Mouse (Mus musculus) forebrain, embryonic 16.5 days (tissue): ENCODE measurements around the gene Fam20c. TPM values are rescaled to one million over a fixed set of nuclear protein-coding genes. Genes with fewer than 3 reads are reported as not detected.
A peak's percentile ranks its signal among the peaks of the same experiment; 100 is the strongest.

Experiments
- ATAC-seq: fragments of 200-750 bp; cut with Nextera tagmentation; 2 replicates; pipeline ENCODE4 v1.8.0; 2017; ENCODE audit warnings: mild to moderate bottlenecking, moderate library complexity
- H3K27ac ChIP-seq: fragments of 300-500 bp; sonication (generic); 2 replicates; pipeline ENCODE4 v1.5.1; 2014; ENCODE audit warnings: low read length, control low read depth
- H3K27me3 ChIP-seq: fragments of 300-500 bp; sonication (generic); replicated peaks from 2 replicates; pipeline ENCODE4 v1.6.1; 2014; ENCODE audit warnings: low read length; ENCODE audit not compliant: control insufficient read depth, insufficient read depth
- H3K36me3 ChIP-seq: fragments of 300-500 bp; sonication (generic); 2 replicates; pipeline ENCODE4 v1.6.1; 2014; ENCODE audit not compliant: control insufficient read depth, insufficient read depth
- H3K4me1 ChIP-seq: fragments of 300-500 bp; sonication (generic); replicated peaks from 2 replicates; pipeline ENCODE4 v1.6.1; 2014; ENCODE audit warnings: low read length; ENCODE audit not compliant: control insufficient read depth, insufficient read depth
- H3K4me2 ChIP-seq: fragments of 300-500 bp; sonication (generic); 2 replicates; pipeline ENCODE4 v1.6.1; 2014; ENCODE audit warnings: mild to moderate bottlenecking, low read length, control low read depth
- H3K4me3 ChIP-seq: fragments of 300-500 bp; sonication (generic); replicated peaks from 2 replicates; pipeline ENCODE4 v1.5.1; 2014; ENCODE audit warnings: mild to moderate bottlenecking, low read length, control low read depth
- H3K9ac ChIP-seq: fragments of 300-500 bp; sonication (generic); replicated peaks from 2 replicates; pipeline ENCODE4 v1.6.1; 2014; ENCODE audit warnings: low read depth, low read length, control low read depth
- H3K9me3 ChIP-seq: fragments of 300-500 bp; sonication (generic); 2 replicates; pipeline ENCODE4 v1.6.1; 2016; ENCODE audit warnings: low read length; ENCODE audit not compliant: control insufficient read depth
- WGBS: fragments of 180-500 bp; shearing (Covaris S2); extraction: QIAGEN DNeasy Blood & Tissue Kit; methylation state at CpG from one replicate; pipeline ENCODE4 v1.1.7; 2014; 5-methylcytosine and 5-hydroxymethylcytosine counted together
- polyA plus RNA-seq: library from polyadenylated mRNA; unstranded; fragments of >200 nt; fragmentation: Nextera tagmentation; extraction: Ambion mirVana; gene quantifications from 2 replicates; pipeline ENCODE4 v1.2.1, GENCODE M21; 2015

Gene Fam20c
- polyA plus RNA-seq, 1 experiment from 2014 or later = 39.2 TPM

DNA sequence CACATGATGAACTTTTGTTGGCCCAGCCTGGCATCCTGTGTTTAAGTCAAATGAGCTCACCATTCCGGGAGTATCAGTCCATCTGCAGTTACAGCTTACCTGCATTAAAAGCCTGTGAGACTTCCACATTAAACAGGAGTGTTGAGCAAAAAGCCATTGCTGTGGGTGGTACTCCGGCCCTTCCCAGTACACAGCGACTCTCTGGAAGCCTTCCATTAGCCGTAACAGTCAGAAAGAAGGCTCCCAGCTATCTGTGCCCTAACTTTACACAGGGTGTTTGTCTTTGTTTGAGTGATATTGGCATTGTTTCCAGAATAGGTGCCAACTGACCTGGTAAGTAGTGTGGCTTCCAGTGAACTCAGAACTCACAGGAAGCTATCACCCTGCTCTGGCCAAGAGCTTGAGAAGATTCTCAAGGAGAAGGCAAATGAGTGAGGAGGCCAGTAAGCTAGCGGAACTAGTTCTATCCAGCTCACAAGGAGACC lies 97.0 kb downstream of the Fam20c start:
- WGBS = 87% methylated on average over 5 of the region's 5 CpGs
- no peaks in the 10 kb centered on the region for H3K27me3 ChIP-seq
- H3K27ac ChIP-seq = no peak overlapping the region
- H3K36me3 ChIP-seq = no peaks in the 10 kb centered on the region
- no peak for ATAC-seq
- peaks cover 3% of the 10 kb centered on the region; the same call in 1 of the 2 replicates for H3K4me1 ChIP-seq
- H3K4me2 ChIP-seq = no peak overlapping the region
- H3K9ac ChIP-seq = no peak overlapping the region
- no peak overlapping the region for H3K4me3 ChIP-seq
- H3K9me3 ChIP-seq = no peaks in the 10 kb centered on the region

DNA sequence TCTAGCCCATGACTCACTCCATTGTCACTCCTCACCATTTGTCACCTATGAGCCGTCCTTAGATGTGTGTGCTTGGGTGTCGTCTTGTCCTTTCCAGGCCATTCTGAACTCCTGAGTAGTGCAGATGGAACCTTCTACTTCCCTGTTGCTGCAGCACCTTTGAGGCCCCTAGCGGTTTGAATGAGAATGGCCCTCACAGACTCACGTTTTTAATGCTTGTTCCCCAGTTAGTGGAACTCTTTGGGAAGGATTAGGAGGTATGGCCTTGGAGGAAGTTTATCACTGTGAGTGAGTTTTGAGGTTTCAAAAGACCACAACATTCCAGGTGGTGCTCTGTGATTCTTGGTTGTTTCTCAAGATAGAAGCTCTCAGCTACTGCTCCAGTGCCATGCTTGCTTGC lies 97.8 kb downstream of the Fam20c start:
- ATAC-seq = no peak
- WGBS = 61% methylated on average over 4 of the region's 4 CpGs
- Histone ChIP-seq H3K27me3 (no peaks in the 10 kb centered on the region), H3K4me3 (no peak overlapping the region), H3K4me1 (peaks cover 4% of the 10 kb centered on the region; the same call in 1 of the 2 replicates), H3K9me3 (no peaks in the 10 kb centered on the region), H3K36me3 (no peaks in the 10 kb centered on the region), H3K4me2 (no peak overlapping the region), H3K27ac (no peak overlapping the region), H3K9ac (no peak overlapping the region)

GRCm38 (mm10) chr5:138853349-138853748 lies 99.0 kb downstream of the Fam20c start:
- Histone ChIP-seq H3K9ac (no peak overlapping the region), H3K4me3 (no peak overlapping the region), H3K36me3 (no peaks in the 10 kb centered on the region), H3K27me3 (no peaks in the 10 kb centered on the region), H3K27ac (no peak overlapping the region), H3K4me2 (no peak overlapping the region), H3K9me3 (no peaks in the 10 kb centered on the region), H3K4me1 (0 out of 2 replicates have a peak, but pooled peaks cover 2% of the 10 kb centered on the region)
- 69% methylated on average over 2 of the region's 2 CpGs for WGBS
- no peak for ATAC-seq

DNA sequence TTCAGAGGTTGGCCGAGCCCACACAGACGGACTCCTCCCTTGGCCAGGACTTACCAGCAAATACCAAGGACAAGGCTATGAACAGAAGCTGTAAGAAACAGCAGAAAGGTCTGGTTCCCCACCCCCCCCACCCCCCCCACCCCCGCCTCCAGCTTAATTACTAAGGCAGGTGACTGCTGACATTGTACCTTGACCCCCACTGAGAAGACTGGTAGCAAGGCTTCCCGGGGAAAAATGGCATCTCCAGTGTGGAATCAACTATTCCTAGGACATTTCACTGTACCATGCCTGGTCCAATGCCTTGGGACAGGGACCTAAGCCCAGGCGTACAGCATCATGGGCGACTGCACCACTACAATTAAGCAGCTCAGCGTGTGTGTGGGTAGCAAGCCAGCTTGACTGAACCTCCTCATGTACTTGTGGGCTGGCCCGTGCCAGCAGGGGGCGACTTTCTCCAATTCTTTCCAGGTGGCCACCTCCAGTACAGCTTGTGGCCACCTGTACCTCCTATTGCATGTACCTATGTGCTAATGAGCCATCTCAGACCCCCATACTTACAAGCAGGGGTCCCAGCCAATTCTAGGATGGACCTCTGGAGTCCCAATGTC lies 102.8 kb downstream of the Fam20c start:
- no peaks in the 10 kb centered on the region for H3K9me3 ChIP-seq
- H3K36me3 ChIP-seq = no peaks in the 10 kb centered on the region
- 0 out of 2 replicates have a peak, but pooled peaks cover 2% of the 10 kb centered on the region for H3K4me1 ChIP-seq
- WGBS = 25% methylated on average over 9 of the region's 9 CpGs
- no peak overlapping the region for H3K27ac ChIP-seq
- H3K4me2 ChIP-seq = no peak overlapping the region
- H3K4me3 ChIP-seq = no peak overlapping the region
- ATAC-seq = peak; percentile 45; the same call in 1 of the 2 replicates
- no peak overlapping the region for H3K9ac ChIP-seq
- H3K27me3 ChIP-seq = no peaks in the 10 kb centered on the region

DNA sequence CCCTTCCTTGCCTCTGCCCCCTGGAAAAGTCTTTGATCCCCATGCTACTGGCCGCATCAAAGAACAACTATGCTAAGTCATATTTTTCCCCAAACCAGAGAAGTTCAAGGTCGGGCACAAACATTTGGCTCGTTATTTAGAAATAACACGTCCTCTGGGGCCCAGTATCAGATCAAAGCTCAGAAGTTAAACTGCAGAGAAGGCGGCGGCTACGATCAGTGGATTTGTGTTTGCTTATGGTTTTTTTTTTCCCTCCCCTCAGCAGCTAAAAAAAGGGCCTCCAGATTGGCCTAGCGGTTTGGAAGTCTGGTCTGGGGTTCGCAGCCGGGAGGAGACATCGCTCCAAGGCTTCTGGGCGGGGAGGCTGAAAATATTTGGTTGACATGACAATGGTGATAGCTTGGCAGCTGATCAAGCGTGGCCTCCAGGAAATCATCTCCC lies 103.5 kb downstream of the Fam20c start:
- Histone ChIP-seq H3K27me3 (no peaks in the 10 kb centered on the region), H3K36me3 (no peaks in the 10 kb centered on the region), H3K4me2 (no peak overlapping the region), H3K4me1 (0 out of 2 replicates have a peak, but pooled peaks cover 2% of the 10 kb centered on the region), H3K9ac (no peak overlapping the region), H3K27ac (no peak overlapping the region), H3K9me3 (no peaks in the 10 kb centered on the region), H3K4me3 (no peak overlapping the region)
- WGBS = 57% methylated on average over 13 of the region's 13 CpGs
- no peak for ATAC-seq

Other genes starting within 250 kb of the Fam20c start
- not detected in 2 replicates for gene 1700123K08Rik, start 189.8 kb upstream of the Fam20c start, polyA plus RNA-seq
- 113 and 132 TPM in 2 replicates for gene Zfp68, start 134.8 kb upstream of the Fam20c start, polyA plus RNA-seq
- 27.7 and 28.4 TPM in 2 replicates for gene A430033K04Rik, start 131.7 kb upstream of the Fam20c start, polyA plus RNA-seq
- gene Gm5294, start 65.6 kb downstream of the Fam20c start, polyA plus RNA-seq = not detected in 2 replicates
- gene Pdgfa, start 242.9 kb downstream of the Fam20c start, polyA plus RNA-seq = 15.5 and 19.1 TPM in 2 replicates